Mouse (Mus musculus): ENCODE data around the gene Nacc1.

DNA sequence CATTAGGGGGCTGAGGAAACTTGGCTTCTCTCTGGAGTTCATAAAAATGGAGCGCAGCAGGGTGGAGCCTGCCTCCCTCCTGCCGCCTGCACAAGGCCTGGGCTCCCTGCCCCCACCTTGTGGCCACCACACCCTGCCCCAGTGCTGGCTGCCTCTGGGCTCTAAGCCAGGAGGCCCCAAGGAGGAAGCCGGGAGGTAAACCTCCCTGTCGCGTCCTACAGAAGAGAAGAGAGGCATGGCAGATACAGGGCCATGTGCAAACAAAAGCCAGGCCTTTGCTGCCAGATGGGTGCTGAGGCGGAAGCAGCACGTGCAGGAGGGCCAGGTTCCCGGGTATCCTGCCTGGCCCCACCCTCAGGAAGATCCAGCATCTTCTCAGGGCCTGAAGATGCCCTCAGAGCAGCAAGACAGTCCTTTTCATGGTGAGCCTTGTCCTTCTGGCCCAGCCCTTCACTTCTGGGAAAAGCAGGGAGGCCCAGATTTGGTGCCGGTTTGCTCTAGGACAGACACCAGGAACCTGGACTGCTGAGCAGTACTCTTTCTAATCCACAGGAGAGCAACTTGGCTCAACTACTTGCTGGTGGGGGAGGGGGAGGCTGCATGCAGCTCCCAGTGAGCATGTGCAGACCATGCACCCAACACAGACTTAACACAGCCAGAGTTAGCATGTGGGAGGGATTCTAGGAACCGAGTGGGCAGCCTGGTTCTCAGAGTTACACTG, 35.3 kb upstream of the Nacc1 start, which contains the start of gene G430095P16Rik:
- TF ChIP-seq TAL1 (IDR thresholded peaks at IDR 0.05; ENCODE audit: low read length) (no peak), GATA1 (IDR thresholded peaks at IDR 0.05; ENCODE audit: low read length) (no peak)
